Mouse (Mus musculus): ENCODE measurements at regions not wholly inside any gene's neighbourhood (a gene's known extent, or its start where the extent isn't known, plus 50 kb on each side); places are given as distances from the start of the nearest gene placed in this dataset.

GRCm38 (mm10) chr9:116352801-116353494 lies 177.8 kb upstream of the Tgfbr2 start:
- TF ChIP-seq CTCF (conservative IDR thresholded peaks at IDR 0.05 in 1 of 2, IDR thresholded peaks at IDR 0.05 in 1 of 2; ENCODE audit: low read depth in 2 of 2, low read length in 2 of 2) (no peak), EP300 (IDR thresholded peaks at IDR 0.05; ENCODE audit: low read length) (no peak)
